Mouse (Mus musculus) granulocyte monocyte progenitor cell, adult 5-6 weeks (primary cell): ENCODE data around the gene Abl2. TPM values are rescaled to one million over a fixed set of nuclear protein-coding genes. Genes with fewer than 3 reads are reported as not detected.
A peak's percentile ranks its signal among the peaks of the same experiment; 100 is the strongest.
"Not testable (repeated sequence)": the region's sequence is repeated elsewhere in the genome, so short reads cannot be mapped to it uniquely, and the experiment has no call there.

Experiments
- ATAC-seq: replicated peaks from 2 replicates; pipeline ENCODE4 v1.8.0; 2016; ENCODE audit warnings: mild to moderate bottlenecking, moderate TSS enrichment, inconsistent platforms; ENCODE audit not compliant: poor library complexity, severe bottlenecking
- total RNA-seq, 2 experiments: library from RNA; stranded (forward) in 1 of 2; stranded (reverse) in 1 of 2; fragments of 200-712, 200-1000 nt in 1 of 2; fragments of >200 nt in 1 of 2; fragmentation: Nextera tagmentation in 1 of 2; gene quantifications; 2 replicates each; pipeline ENCODE4 v1.2.3; 2014 to 2017

The Abl2 gene
- 11.4 and 12.6 TPM in 2 replicates for total RNA-seq (2014; fragmentation: Nextera tagmentation)
- total RNA-seq (2017) = 15.6 and 22.6 TPM in 2 replicates

GRCm38 (mm10) chr1:156558024-156558930 lies at the start of gene Abl2:
TSS of gene Abl2 (plus strand) at chr1:156558786.
- peak; percentile 93 for ATAC-seq

- ATAC-seq = no peak
Measured at GRCm38 (mm10) chr1:156520136-156520780, 38.3 kb upstream of the Abl2 start.

GRCm38 (mm10) chr1:156521796-156522517 lies 36.6 kb upstream of the Abl2 start:
- peak; percentile 48; the same call in 1 of the 2 replicates for ATAC-seq

DNA sequence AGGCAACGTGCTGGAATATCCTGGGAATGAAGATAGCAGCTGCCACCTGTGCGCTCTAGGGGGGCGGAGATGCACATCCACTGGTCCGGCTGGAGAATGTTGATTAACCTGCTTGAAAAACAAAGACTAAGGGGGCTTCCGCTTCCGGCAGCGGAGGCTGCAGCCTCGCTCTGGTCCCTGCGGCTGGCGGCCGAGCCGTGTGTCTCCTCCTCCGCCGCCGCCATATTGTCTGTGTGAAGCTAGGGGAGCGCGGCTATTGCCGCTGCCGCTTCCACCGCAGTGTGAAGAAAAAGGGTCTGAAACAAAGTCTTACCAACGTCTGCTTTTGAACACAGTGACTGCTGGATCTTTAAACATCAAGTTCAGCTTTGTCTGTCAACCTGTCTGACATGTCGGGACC lies 34.7 kb upstream of the Abl2 start, which contains the start of gene Gm10031:
Gene Gm10031 (plus strand): TSS at position 171 of the 400 bp plus-strand sequence.
- ATAC-seq = peak; percentile 100

GRCm38 (mm10) chr1:156532476-156533175 lies 26.0 kb upstream of the Abl2 start:
- not testable (repeated sequence) for ATAC-seq

- peak; percentile 77 for ATAC-seq
Measured at GRCm38 (mm10) chr1:156533483-156533882, 25.1 kb upstream of the Abl2 start.

GRCm38 (mm10) chr1:156533911-156534310 lies 24.7 kb upstream of the Abl2 start:
- ATAC-seq = no peak

GRCm38 (mm10) chr1:156537031-156537430 lies 21.6 kb upstream of the Abl2 start:
- peak; percentile 64 for ATAC-seq

DNA sequence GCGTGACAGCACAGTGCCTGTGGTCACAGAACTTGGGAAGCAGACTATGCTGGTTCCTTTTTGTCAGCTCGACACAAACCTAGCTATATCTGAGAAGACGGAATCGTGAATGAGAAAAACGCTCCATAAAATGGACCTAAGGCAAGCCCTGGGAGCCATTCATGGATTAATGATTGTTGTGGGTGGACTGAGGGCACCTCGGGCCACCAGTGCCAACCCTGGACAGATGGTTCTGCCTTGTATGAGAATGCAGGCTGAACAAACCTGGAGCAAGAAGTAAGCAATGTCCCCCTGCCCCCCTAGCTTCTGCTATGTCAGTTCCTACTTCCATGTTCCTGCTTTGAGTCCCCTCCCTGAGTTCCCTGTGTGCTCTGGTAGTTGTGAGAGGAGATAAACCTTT lies 20.9 kb upstream of the Abl2 start:
- ATAC-seq = peak; percentile 35; the same call in 1 of the 2 replicates

GRCm38 (mm10) chr1:156538382-156538781 lies 20.2 kb upstream of the Abl2 start:
- ATAC-seq = no peak

GRCm38 (mm10) chr1:156539787-156540560 lies 18.6 kb upstream of the Abl2 start:
- ATAC-seq = peak; percentile 35; the same call in 1 of the 2 replicates

DNA sequence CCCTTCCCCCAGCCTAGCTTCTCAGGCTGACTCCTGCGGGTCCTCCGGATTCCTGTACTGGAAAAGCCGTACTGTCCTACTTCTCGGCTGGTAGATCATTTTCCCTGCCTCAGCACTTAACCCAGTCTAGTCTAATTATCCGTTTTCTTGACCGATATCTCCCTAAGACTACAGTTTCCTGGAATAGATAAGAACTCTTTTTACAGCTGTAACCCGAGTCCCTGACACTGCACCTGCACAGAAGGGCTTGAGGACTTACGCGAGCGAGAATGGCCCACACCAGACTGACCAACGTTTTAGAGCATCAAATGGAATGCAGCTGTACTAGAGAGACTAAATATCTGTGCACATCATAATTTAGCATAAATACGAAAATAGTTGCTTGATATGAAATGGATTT lies 14.6 kb upstream of the Abl2 start:
- no peak for ATAC-seq

- peak; percentile 43 for ATAC-seq
Measured at GRCm38 (mm10) chr1:156558950-156559640, 509 bp downstream of the Abl2 start.

GRCm38 (mm10) chr1:156559641-156560020 lies 1.0 kb downstream of the Abl2 start:
- peak; percentile 1; the same call in 1 of the 2 replicates for ATAC-seq

DNA sequence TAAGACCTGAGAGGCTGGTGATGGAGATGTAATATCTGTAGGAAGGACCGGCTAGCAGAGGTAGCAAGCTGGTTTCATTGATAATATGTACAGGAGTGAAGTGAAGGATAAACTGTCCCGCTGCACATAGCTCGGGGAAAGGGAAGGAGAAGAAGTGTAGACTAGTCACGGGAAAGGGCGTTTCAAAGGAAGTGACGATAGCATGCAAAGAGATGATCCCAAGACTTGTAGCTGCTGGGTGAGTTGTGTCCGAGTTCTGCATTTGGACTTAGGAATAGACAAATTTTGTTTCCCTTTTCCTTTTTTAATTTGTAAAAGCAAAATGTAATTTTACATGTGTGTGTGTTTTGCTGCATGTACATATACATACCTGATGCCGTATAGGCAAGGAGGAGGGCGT lies 1.9 kb downstream of the Abl2 start:
- ATAC-seq = no peak

- no peak for ATAC-seq
Measured at GRCm38 (mm10) chr1:156565328-156565727, 6.7 kb downstream of the Abl2 start.

DNA sequence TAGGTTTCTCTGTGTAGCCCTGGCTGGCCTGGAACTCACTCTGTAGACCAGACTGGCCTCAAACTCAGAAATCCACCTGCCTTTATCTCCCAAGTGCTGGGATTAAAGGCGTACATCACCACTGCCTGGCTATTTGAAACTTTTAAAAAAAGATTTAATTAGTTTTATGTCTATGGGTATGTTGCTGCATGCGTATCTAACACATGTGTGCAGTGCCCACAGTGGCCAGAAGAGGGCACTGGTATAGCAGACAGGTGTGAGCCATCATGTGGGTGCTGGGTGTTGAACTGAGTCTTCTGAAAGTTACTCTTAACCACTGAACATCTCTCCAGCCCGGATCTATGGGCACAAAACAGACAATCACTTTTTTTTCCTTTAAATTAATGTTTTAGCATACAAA lies 7.5 kb downstream of the Abl2 start:
- peak; percentile 52; the same call in 1 of the 2 replicates for ATAC-seq

GRCm38 (mm10) chr1:156569615-156570014 lies 11.0 kb downstream of the Abl2 start:
- ATAC-seq = no peak

- ATAC-seq = no peak
Measured at GRCm38 (mm10) chr1:156572952-156573351, 14.4 kb downstream of the Abl2 start.
